Mouse (Mus musculus) 3T3-L1 (cell line): ENCODE results near the gene Col10a1.
"Not testable (repeated sequence)": the region's sequence is repeated elsewhere in the genome, so short reads cannot be mapped to it uniquely, and the experiment has no call there.

Experiments
- DNase-seq: peaks from one replicate; pipeline ENCODE4 v3.0.0-alpha.2; 2015; ENCODE audit warnings: low read depth, low spot score

The Col10a1 gene

GRCm38 (mm10) chr10:34389681-34390080, at the start of gene Col10a1:
Gene Col10a1 (plus strand): TSS chr10:34389981.
- no peak for DNase-seq

GRCm38 (mm10) chr10:34341014-34341413, 48.8 kb upstream of the Col10a1 start:
- DNase-seq: no peak

GRCm38 (mm10) chr10:34341886-34342285, 47.9 kb upstream of the Col10a1 start:
- no peak for DNase-seq

- DNase-seq: no peak
Observed at GRCm38 (mm10) chr10:34352166-34352565, 37.6 kb upstream of the Col10a1 start.

- DNase-seq: no peak
Observed at GRCm38 (mm10) chr10:34358263-34358662, 31.5 kb upstream of the Col10a1 start.

- DNase-seq: no peak
Observed at GRCm38 (mm10) chr10:34363756-34364155, 26.0 kb upstream of the Col10a1 start.

GRCm38 (mm10) chr10:34368138-34368537, 21.6 kb upstream of the Col10a1 start:
- peak; percentile 29 for DNase-seq

- DNase-seq: no peak
Observed at GRCm38 (mm10) chr10:34373332-34373731, 16.4 kb upstream of the Col10a1 start.

- DNase-seq: no peak
Observed at GRCm38 (mm10) chr10:34385636-34386035, 4.1 kb upstream of the Col10a1 start.

GRCm38 (mm10) chr10:34396959-34397358, 7.2 kb downstream of the Col10a1 start:
- DNase-seq: no peak

GRCm38 (mm10) chr10:34399267-34399666, 9.5 kb downstream of the Col10a1 start:
- DNase-seq: peak; percentile 27

- DNase-seq: peak; percentile 85
Observed at GRCm38 (mm10) chr10:34418204-34418756, 28.5 kb downstream of the Col10a1 start, which contains the start of gene Nt5dc1. Gene Nt5dc1 (minus strand): TSS chr10:34418552.

GRCm38 (mm10) chr10:34418794-34419193, 29.0 kb downstream of the Col10a1 start:
- not testable (repeated sequence) for DNase-seq

GRCm38 (mm10) chr10:34431783-34432182, 42.0 kb downstream of the Col10a1 start:
- peak; percentile 58 for DNase-seq

GRCm38 (mm10) chr10:34434191-34434590, 44.4 kb downstream of the Col10a1 start:
- not testable (repeated sequence) for DNase-seq
